Mouse (Mus musculus): ENCODE data around the gene Anks4b. TPM values are rescaled to one million over a fixed set of nuclear protein-coding genes. Genes with fewer than 3 reads are reported as not detected.

The Anks4b gene
- not detected in 2 replicates for polyA plus RNA-seq (2015; fragmentation: Nextera tagmentation; extraction: Ambion mirVana)

DNA sequence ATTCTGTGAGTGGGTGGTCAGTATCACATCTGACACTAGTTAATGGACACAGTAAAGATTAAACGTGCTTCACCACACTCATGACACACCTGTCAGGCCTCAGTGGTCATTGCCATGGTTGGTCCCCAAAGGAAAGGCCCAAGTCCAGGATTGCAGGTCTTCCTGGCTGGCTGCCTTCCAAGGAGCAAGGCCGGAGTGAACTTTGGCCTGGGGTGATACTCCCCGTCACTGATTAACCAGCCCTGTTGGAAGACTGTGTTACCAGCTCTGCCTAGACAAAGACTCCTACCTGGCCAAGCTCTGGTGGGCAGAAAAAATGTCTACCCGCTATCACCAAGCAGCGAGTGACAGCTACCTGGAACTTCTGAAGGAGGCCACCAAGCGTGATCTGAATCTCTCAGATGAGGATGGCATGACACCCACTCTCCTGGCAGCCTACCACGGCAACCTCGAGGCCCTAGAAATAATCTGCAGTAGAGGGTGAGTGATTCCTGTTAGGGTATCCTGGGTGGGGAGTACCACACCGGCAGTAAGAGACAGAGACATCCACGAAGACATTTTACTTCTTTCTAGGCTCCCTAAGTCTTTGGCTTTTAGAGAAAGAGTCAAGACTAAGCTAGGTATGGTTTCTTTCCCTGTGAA lies at the start of gene Anks4b:
Gene Anks4b (plus strand): TSS at position 256 of the 642 bp plus-strand sequence.
- no peaks in the 10 kb centered on the region; the same call in 1 of the 2 replicates for H3K4me1 ChIP-seq (replicated peaks; ENCODE audit: control insufficient read depth, insufficient read depth, low read length)
- H3K36me3 ChIP-seq (ENCODE audit: control insufficient read depth, insufficient read depth), result no peaks in the 10 kb centered on the region
- H3K9ac ChIP-seq (replicated peaks; ENCODE audit: low read depth, low read length), result no peak within 1 kb of the TSS
- 86% methylated on average over 10 of the region's 10 CpGs for WGBS
- no peak for ATAC-seq
- H3K9me3 ChIP-seq (ENCODE audit: control insufficient read depth, low read length), result no peaks in the 10 kb centered on the region
- no peaks in the 10 kb centered on the region for H3K27me3 ChIP-seq (replicated peaks; ENCODE audit: control insufficient read depth, insufficient read depth, low read length)
- no peak within 1 kb of the TSS for H3K27ac ChIP-seq (ENCODE audit: low read length)
- no peak within 1 kb of the TSS for H3K4me2 ChIP-seq (ENCODE audit: low read length)
- no peak within 1 kb of the TSS for H3K4me3 ChIP-seq (replicated peaks; ENCODE audit: low read length)

DNA sequence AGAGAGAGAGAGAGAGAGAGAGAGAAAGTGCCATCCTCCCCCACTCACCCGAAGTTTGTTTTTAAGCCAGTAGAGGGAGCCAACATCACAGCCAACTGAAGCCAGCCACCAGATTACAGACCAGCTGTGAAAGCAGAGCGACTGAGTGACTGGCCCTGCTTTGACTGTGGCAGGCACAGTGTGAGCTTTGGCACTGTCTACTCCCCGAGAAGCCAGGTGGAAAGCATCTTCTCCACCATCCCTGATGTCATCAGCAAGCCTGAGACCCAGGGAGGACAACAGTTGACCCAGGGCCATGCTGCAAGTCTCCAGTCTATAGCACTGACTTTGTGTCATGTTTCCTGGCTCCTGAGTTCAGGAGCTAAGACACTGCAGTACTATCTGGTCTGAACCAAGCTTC lies 48.8 kb upstream of the Anks4b start:
- H3K4me3 ChIP-seq (replicated peaks; ENCODE audit: low read length), result no peak overlapping the region
- H3K36me3 ChIP-seq (ENCODE audit: control insufficient read depth, insufficient read depth), result no peaks in the 10 kb centered on the region
- no peak overlapping the region for H3K4me2 ChIP-seq (ENCODE audit: low read length)
- no peaks in the 10 kb centered on the region for H3K4me1 ChIP-seq (replicated peaks; ENCODE audit: control insufficient read depth, insufficient read depth, low read length)
- H3K27ac ChIP-seq (ENCODE audit: low read length), result no peak overlapping the region
- no peak overlapping the region for H3K9ac ChIP-seq (replicated peaks; ENCODE audit: low read depth, low read length)
- peak; percentile 93 for ATAC-seq
- WGBS, result 2% methylated on average over 3 of the region's 3 CpGs
- no peaks in the 10 kb centered on the region for H3K27me3 ChIP-seq (replicated peaks; ENCODE audit: control insufficient read depth, insufficient read depth, low read length)
- no peaks in the 10 kb centered on the region for H3K9me3 ChIP-seq (ENCODE audit: control insufficient read depth, low read length)

DNA sequence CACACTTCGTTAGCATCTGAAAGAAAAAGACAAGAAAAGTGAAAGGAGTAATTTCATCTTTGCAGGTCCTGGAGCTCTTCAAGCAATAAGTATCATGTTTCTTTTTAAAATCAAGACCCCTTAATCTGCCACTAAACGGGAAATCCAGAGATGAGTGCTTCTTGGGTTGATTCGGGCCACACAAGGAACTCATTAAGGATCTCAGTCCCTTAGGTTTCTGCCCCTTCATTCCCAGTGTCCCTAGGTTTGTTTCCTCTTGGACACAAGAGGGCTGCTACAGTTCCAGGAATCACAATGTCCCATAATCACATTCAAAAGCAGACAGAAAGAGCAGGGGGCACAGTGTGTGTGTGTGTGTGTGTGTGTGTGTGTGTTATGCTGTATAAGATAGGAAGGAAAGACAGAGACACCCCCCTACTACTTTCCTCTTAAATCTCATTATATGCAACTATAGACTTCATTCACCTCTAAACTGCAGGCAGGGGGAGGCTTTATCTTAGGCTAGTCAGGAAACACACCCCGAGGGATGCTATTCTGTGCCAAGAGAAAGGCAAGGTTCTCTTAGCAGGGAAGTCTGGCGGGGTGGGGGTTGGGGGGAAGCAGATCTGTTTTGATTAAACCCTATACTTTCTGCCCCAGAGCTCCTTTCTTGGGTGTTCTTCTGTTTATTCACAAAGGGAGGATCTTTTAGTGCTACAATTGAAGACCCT lies 46.5 kb upstream of the Anks4b start:
- 13% methylated on average over 5 of the region's 5 CpGs for WGBS
- Histone ChIP-seq H3K27ac (ENCODE audit: low read length) (no peak overlapping the region), H3K4me2 (ENCODE audit: low read length) (no peak overlapping the region), H3K9me3 (ENCODE audit: control insufficient read depth, low read length) (no peaks in the 10 kb centered on the region), H3K4me3 (replicated peaks; ENCODE audit: low read length) (no peak overlapping the region), H3K4me1 (replicated peaks; ENCODE audit: control insufficient read depth, insufficient read depth, low read length) (no peaks in the 10 kb centered on the region), H3K9ac (replicated peaks; ENCODE audit: low read depth, low read length) (no peak overlapping the region), H3K36me3 (ENCODE audit: control insufficient read depth, insufficient read depth) (no peaks in the 10 kb centered on the region), H3K27me3 (replicated peaks; ENCODE audit: control insufficient read depth, insufficient read depth, low read length) (no peaks in the 10 kb centered on the region)
- no peak for ATAC-seq

DNA sequence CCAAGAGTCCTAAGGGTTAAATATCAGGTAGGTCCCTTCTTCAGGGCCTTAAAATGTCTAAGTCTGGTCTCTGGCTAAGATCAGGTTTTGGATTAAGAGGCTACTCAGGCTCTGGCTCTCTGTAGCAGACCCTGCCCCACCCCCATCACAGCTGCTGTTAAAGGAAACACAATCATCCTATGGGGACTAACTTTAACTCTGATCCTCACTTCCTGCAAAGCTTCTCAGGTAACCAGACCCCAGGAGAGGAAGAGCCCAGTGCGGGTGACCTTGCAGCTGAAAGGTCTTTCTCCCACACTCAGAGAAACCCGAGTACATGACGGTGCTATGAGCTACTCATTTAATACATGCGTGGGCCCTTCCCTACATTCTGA lies 46.0 kb upstream of the Anks4b start:
- ATAC-seq, result no peak
- H3K4me3 ChIP-seq (replicated peaks; ENCODE audit: low read length), result no peak overlapping the region
- no peaks in the 10 kb centered on the region for H3K4me1 ChIP-seq (replicated peaks; ENCODE audit: control insufficient read depth, insufficient read depth, low read length)
- H3K27ac ChIP-seq (ENCODE audit: low read length), result no peak overlapping the region
- H3K36me3 ChIP-seq (ENCODE audit: control insufficient read depth, insufficient read depth), result no peaks in the 10 kb centered on the region
- no peak overlapping the region for H3K9ac ChIP-seq (replicated peaks; ENCODE audit: low read depth, low read length)
- no peak overlapping the region for H3K4me2 ChIP-seq (ENCODE audit: low read length)
- no peaks in the 10 kb centered on the region for H3K27me3 ChIP-seq (replicated peaks; ENCODE audit: control insufficient read depth, insufficient read depth, low read length)
- no peaks in the 10 kb centered on the region for H3K9me3 ChIP-seq (ENCODE audit: control insufficient read depth, low read length)
- WGBS, result 44% methylated on average over 4 of the region's 4 CpGs

DNA sequence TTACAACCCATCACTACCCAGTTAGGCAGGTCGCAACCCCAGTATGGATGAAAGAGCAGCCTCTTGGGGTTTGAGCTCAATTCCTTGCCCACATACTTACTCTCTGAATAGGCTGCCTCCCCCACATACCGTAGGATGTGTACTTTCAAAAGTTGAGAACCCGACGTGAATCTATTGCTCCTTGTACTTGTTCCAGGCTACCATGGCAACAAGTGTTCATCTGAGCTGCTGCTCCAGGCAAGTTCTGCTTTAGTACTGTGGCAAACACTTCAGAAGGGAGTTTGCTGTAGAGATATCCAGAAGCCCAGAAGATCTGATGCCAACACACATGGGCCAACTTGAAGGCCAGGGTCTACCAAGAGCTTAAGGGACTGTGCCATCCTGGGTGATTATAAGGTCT lies 44.7 kb upstream of the Anks4b start:
- no peak overlapping the region for H3K4me2 ChIP-seq (ENCODE audit: low read length)
- H3K4me3 ChIP-seq (replicated peaks; ENCODE audit: low read length), result no peak overlapping the region
- H3K9ac ChIP-seq (replicated peaks; ENCODE audit: low read depth, low read length), result no peak overlapping the region
- no peak for ATAC-seq
- H3K4me1 ChIP-seq (replicated peaks; ENCODE audit: control insufficient read depth, insufficient read depth, low read length), result no peaks in the 10 kb centered on the region
- no peak overlapping the region for H3K27ac ChIP-seq (ENCODE audit: low read length)
- H3K27me3 ChIP-seq (replicated peaks; ENCODE audit: control insufficient read depth, insufficient read depth, low read length), result no peaks in the 10 kb centered on the region
- WGBS, result 41% methylated on average over 4 of the region's 4 CpGs
- H3K9me3 ChIP-seq (ENCODE audit: control insufficient read depth, low read length), result no peaks in the 10 kb centered on the region
- H3K36me3 ChIP-seq (ENCODE audit: control insufficient read depth, insufficient read depth), result no peaks in the 10 kb centered on the region

DNA sequence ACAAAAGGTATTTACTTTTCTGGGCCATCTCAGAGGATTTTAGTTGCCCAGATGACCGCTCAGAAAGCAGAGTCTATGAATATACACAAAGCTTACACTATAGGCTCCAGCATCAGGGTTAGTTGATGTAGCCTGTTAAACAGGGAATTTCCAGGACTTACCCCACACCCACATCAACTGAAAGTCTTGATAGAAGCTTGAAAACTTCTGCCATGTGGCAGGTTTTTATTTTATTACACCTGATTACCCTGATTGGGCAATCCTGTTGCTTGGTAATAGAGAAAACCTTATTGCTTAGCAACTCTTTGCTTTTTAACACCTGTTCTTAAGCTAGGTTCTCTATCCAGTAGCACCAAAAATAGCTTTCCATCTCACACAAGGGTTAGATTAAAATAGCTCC lies 30.9 kb upstream of the Anks4b start:
- Histone ChIP-seq H3K9me3 (ENCODE audit: control insufficient read depth, low read length) (no peaks in the 10 kb centered on the region), H3K27ac (ENCODE audit: low read length) (no peak overlapping the region), H3K4me2 (ENCODE audit: low read length) (no peak overlapping the region), H3K9ac (replicated peaks; ENCODE audit: low read depth, low read length) (no peak overlapping the region), H3K36me3 (ENCODE audit: control insufficient read depth, insufficient read depth) (no peaks in the 10 kb centered on the region), H3K27me3 (replicated peaks; ENCODE audit: control insufficient read depth, insufficient read depth, low read length) (peaks cover 8% of the 10 kb centered on the region; the same call in 1 of the 2 replicates), H3K4me3 (replicated peaks; ENCODE audit: low read length) (no peak overlapping the region), H3K4me1 (replicated peaks; ENCODE audit: control insufficient read depth, insufficient read depth, low read length) (no peaks in the 10 kb centered on the region)
- no peak for ATAC-seq
- 82% methylated on average over 1 of the region's 1 CpGs for WGBS

DNA sequence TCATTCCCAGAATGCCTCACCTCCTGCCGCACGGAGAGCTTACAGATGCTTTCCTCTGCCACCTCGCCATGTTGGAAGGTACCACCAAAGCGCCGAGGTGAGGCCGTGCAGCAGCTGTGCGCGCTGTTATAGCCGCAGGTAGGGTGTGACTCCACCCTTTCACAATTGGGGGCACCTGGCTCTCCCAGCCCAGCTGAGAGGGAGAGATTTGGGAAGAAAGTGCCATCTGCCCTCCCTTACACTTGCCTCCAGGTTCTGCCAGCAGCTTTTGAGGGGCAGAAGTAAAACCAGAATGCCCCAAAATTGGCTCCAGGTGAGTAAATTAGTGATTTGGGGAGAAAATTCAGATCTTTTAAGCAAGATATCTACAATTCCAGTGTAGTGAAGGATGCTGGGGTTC lies 28.5 kb upstream of the Anks4b start, which contains the start of gene Zp2:
Gene Zp2 (minus strand): TSS at position 101 of the 400 bp plus-strand sequence.
- Histone ChIP-seq H3K27ac (ENCODE audit: low read length) (no peak within 1 kb of the TSS), H3K4me3 (replicated peaks; ENCODE audit: low read length) (no peak within 1 kb of the TSS), H3K36me3 (ENCODE audit: control insufficient read depth, insufficient read depth) (no peaks in the 10 kb centered on the region), H3K4me2 (ENCODE audit: low read length) (no peak within 1 kb of the TSS), H3K27me3 (replicated peaks; ENCODE audit: control insufficient read depth, insufficient read depth, low read length) (peaks cover 11% of the 10 kb centered on the region; the same call in 1 of the 2 replicates), H3K9me3 (ENCODE audit: control insufficient read depth, low read length) (no peaks in the 10 kb centered on the region), H3K4me1 (replicated peaks; ENCODE audit: control insufficient read depth, insufficient read depth, low read length) (no peaks in the 10 kb centered on the region), H3K9ac (replicated peaks; ENCODE audit: low read depth, low read length) (no peak within 1 kb of the TSS)
- 85% methylated on average over 9 of the region's 9 CpGs for WGBS
- ATAC-seq, result no peak

DNA sequence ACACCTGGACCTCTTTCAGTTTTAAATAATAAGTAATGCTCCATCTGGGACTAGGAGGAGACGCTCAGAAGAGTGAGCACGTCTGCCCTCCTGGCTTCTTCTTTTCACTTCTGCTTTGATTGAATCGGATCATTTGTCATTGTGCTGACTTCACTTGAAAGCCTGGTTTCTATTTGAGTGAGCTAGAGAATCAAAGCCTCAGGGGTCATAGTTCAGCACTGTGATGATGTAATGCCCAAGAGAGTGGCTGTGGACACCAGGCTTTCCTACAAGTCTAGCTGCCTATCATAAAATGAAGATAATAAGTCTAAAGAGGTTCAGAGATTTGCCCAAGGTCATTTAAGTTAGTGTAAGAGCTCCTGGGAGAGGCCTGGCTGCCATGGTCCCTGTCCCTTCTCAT lies 23.4 kb upstream of the Anks4b start:
- peaks cover 22% of the 10 kb centered on the region for H3K27me3 ChIP-seq (replicated peaks; ENCODE audit: control insufficient read depth, insufficient read depth, low read length)
- no peak for ATAC-seq
- no peaks in the 10 kb centered on the region for H3K4me1 ChIP-seq (replicated peaks; ENCODE audit: control insufficient read depth, insufficient read depth, low read length)
- no peaks in the 10 kb centered on the region for H3K9me3 ChIP-seq (ENCODE audit: control insufficient read depth, low read length)
- H3K27ac ChIP-seq (ENCODE audit: low read length), result no peak overlapping the region
- no peak overlapping the region for H3K4me2 ChIP-seq (ENCODE audit: low read length)
- no peaks in the 10 kb centered on the region for H3K36me3 ChIP-seq (ENCODE audit: control insufficient read depth, insufficient read depth)
- 12% methylated on average over 3 of the region's 3 CpGs for WGBS
- H3K4me3 ChIP-seq (replicated peaks; ENCODE audit: low read length), result no peak overlapping the region
- H3K9ac ChIP-seq (replicated peaks; ENCODE audit: low read depth, low read length), result no peak overlapping the region

DNA sequence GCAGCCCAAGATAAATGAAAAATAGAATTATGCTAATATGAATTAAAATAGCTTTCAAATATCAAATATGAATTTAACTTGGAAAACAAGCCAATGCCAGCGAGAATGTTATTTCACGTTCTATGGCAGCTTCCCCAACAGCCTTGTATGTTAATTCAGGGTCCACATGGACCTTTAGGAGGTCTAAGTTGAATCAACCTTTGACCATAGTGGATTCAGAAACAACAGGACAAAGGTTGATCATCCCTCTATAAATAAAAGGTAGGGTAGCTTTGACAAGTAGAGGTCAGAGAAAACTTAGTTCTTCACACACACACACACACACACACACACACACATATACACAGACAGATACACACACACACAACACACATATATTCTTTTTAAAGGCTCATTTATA lies 22.8 kb upstream of the Anks4b start:
- H3K27ac ChIP-seq (ENCODE audit: low read length), result no peak overlapping the region
- no peak overlapping the region for H3K4me2 ChIP-seq (ENCODE audit: low read length)
- 78% methylated on average over 2 of the region's 2 CpGs for WGBS
- peaks cover 23% of the 10 kb centered on the region for H3K27me3 ChIP-seq (replicated peaks; ENCODE audit: control insufficient read depth, insufficient read depth, low read length)
- ATAC-seq, result no peak
- H3K4me1 ChIP-seq (replicated peaks; ENCODE audit: control insufficient read depth, insufficient read depth, low read length), result no peaks in the 10 kb centered on the region
- H3K4me3 ChIP-seq (replicated peaks; ENCODE audit: low read length), result no peak overlapping the region
- H3K9ac ChIP-seq (replicated peaks; ENCODE audit: low read depth, low read length), result no peak overlapping the region
- H3K9me3 ChIP-seq (ENCODE audit: control insufficient read depth, low read length), result no peaks in the 10 kb centered on the region
- no peaks in the 10 kb centered on the region for H3K36me3 ChIP-seq (ENCODE audit: control insufficient read depth, insufficient read depth)
